Mouse (Mus musculus): ENCODE data around the gene Sdr39u1.

GRCm38 (mm10) chr14:55863773-55864172 is 36.3 kb downstream of the Sdr39u1 start:
- TF ChIP-seq CTCF (IDR thresholded peaks at IDR 0.05; ENCODE audit: extremely low read depth, insufficient read depth, insufficient read length, insufficient replicate concordance) (peak; percentile 80; the same call in 1 of the 2 replicates), POLR2A (IDR thresholded peaks at IDR 0.05; ENCODE audit: low read depth, low read length) (no peak)
